ENCODE assay signal across 17 mouse cellular contexts in genomic region chr2:145049655-145050376, GRCm38 (mm10).
"Had no signal": no experiment of that assay in that cellular context is flagged by ENCODE, and none has a peak within 500 bp of the region (broad histone marks: within the 10 kb centered on the region; RNA-seq: fewer than 3 reads in every experiment).

No protein-coding gene starts in this region.

- H3K4me1 ChIP-seq: liver, embryonic 13.5 days; lung, embryonic 15.5 days; midbrain, embryonic 12.5 days; neural tube, embryonic 13.5 days had no signal

- ATAC-seq: intestine, postnatal 0 days; liver, postnatal 0 days; midbrain, embryonic 16.5 days had no signal

- DNase-seq: liver; liver, embryonic 13.5 days; liver, postnatal 0 days; lung, postnatal 14 days; retina, postnatal 1 day; right cerebral cortex, postnatal 4 days; spleen, adult 18-20 months; thymus, adult 18-20 months; thymus, postnatal 14 days had no signal

- H3K27ac ChIP-seq: kidney, postnatal 0 days; left cerebral cortex, adult 2 months; liver, embryonic 13.5 days; lung, embryonic 15.5 days; macrophage; midbrain, embryonic 12.5 days; neural tube, embryonic 13.5 days had no signal

- H3K9me3 ChIP-seq: liver, embryonic 13.5 days; lung, embryonic 15.5 days; midbrain, embryonic 12.5 days; neural tube, embryonic 13.5 days had no signal

- H3K4me2 ChIP-seq: liver, embryonic 13.5 days; lung, embryonic 15.5 days; midbrain, embryonic 12.5 days; neural tube, embryonic 13.5 days had no signal

- H3K9ac ChIP-seq: liver, embryonic 13.5 days; liver, postnatal 0 days; lung, embryonic 15.5 days; midbrain, embryonic 12.5 days; neural tube, embryonic 13.5 days had no signal

- H3K36me3 ChIP-seq: liver, embryonic 13.5 days; lung, embryonic 15.5 days; midbrain, embryonic 12.5 days; neural tube, embryonic 13.5 days had no signal

- H3K4me3 ChIP-seq: left cerebral cortex, adult 2 months; liver, embryonic 13.5 days; lung, embryonic 15.5 days; midbrain, embryonic 12.5 days; neural tube, embryonic 13.5 days had no signal

- H3K27me3 ChIP-seq: liver, embryonic 13.5 days; lung, embryonic 15.5 days; midbrain, embryonic 12.5 days; neural tube, embryonic 13.5 days had no signal
